Mouse (Mus musculus) retina, adult 2 months (tissue): ENCODE measurements around the gene Nsun2.

Experiments
- DNase-seq: peaks from one replicate; pipeline ENCODE4 v3.0.0-alpha.2; 2012; ENCODE audit warnings: low read depth, low spot score

Nsun2 gene

DNA sequence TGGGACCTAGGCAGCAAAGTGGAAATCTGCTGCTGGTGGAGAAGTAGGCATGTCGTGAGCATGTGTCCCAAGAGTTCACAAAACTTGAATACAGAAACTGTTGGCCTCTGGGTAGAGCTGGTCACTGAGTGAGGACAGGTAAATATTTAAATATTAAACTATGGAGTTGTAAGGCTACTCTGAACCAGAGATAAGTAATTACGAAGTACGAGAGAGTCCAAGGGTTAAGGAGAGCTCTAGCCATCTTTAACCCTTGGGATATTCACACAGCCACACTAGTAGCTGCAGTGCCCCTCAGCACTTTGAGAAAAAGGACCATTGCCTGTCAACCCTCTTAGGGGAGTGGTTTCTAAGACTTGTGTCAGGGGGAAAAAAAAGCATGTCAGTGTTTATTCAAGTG is 102.8 kb downstream of the Nsun2 start:
- no peak for DNase-seq

DNA sequence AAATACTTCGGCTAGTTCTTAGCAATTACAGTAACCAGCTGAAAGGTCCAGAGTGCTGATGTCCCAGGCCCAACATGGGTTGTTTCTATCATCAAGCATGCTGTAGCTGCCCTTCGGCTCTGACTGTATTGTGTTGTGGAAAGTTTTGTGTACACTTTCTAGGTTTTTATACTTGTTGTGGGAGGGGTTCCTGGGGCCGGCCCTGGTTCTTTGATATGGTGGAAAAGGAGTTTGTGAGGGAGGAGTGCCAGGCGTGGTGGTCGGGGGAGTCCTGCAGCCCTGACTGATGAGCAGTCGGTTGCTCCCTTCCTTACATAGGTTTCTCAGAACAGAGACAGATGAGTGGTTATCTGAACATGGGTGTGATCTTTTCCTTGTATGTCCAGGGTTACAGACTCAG is 103.3 kb downstream of the Nsun2 start:
- DNase-seq = no peak

DNA sequence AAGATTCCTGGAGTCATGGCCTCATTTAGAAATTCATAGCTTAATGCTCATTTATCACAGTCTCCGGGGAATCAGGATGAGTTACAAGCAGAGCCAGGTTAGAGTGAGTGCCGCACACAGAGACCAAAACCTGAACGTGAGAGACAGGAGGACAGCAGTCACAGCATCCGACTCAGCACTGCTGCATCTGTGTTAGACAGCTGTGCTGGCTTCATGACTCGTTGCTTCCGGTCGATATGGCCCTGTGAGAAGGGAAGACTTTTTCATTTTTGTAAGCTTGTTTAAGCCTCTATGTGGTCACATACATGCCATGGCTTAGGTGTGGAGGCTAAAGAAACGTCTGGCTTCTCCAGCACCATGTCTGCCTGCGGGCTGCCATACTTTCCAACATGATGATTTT is 104.1 kb downstream of the Nsun2 start:
- DNase-seq = no peak

DNA sequence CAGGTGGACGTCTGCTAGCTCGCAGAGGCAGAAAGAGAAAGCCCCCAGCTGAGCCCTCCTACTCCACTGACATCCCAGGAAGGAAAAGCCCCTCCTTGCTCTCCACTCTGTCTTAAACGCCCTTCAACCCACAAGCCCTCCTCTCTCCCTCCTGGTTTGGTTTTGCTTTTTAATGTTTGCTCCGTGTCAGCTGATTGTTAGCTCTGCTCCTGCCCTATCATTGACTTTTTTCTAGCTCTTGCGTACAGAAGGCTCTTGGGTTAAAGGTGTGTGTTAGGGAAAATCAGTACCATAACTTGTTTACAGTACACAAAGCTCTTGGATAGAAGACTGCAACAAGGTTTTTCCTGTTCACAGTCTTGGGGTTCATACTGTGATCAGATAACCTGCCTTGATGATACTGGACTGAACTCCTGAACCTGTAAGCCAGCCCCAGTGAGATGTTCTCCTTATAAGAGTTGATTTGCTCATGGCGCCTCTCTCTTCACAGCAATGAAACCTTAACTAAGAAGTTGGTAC is 104.6 kb downstream of the Nsun2 start:
- no peak for DNase-seq

DNA sequence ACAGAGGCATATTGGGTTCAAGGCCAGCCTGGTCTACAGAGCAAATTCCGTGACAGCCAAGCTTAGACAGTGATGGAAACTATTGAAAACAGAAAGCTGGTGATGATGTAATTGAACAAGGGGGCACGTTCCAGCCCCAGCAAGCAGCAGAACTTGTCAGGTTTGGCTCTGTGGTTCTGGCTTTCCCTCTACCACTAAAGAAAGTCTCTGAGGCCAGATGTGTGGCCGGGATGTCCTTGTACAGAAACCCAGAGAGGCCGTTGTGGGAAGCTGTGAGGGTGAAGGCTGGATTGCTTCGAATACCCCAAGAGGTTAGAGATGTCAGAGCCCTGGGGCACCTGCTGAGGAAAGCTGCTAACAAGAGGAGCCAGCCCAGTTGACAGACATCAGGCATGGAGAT is 105.7 kb downstream of the Nsun2 start:
- no peak for DNase-seq

DNA sequence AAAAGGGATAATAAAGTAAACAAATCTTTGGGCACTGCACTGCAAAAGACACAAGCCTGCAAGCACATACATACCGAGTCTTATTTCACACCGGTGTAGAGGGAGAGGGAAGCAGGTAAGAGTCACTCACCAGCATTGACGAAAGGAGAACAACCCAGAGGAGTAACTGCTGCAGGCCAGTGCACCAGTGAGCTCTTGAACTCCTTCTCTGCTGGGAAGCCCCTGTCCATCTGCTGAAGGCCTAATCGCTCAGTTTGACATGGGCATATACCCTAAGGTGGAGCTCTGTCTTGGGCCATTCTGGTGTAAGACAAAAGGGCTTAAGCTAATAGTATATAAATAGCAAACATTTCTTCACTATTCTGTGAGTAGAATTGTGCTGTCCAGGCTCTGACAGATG is 106.6 kb downstream of the Nsun2 start:
- no peak for DNase-seq

DNA sequence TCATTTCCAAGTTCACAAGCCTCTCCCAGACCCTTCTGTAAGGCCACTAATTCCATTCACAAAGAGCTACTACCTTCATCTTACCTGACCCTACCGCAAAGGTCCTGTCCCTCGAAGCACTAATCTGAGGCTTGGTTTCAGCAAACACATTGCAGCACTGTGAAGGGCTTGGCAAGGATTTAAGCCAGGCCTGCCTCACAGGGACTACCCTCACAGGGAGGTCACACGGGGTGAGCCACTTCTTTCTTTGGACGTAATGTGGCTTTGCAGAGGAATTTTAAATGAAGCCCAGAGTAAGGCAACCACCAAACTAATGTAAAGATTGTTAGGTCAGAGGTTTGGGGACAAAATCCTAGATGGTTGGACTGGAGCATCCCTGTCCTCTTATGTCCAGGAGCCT is 107.0 kb downstream of the Nsun2 start:
- DNase-seq = no peak

DNA sequence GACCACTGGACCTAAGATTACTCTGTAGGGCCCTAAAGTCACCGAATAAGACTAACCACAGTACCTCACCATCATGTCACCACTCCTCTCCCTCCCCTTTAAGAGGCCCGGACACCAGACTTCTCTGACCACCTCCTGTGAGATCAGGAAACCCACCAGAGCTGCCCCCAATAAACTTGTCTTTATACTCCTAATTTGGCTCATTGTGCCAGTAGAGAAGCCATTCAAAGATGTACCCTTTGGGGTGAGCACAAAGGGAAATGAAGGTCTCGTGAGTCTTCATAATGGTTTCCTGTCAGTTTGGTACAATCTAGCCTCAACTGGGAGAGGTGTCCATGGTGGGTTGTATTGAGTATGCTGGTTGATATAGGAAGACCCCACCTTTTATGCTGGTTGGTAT is 107.5 kb downstream of the Nsun2 start:
- no peak for DNase-seq

DNA sequence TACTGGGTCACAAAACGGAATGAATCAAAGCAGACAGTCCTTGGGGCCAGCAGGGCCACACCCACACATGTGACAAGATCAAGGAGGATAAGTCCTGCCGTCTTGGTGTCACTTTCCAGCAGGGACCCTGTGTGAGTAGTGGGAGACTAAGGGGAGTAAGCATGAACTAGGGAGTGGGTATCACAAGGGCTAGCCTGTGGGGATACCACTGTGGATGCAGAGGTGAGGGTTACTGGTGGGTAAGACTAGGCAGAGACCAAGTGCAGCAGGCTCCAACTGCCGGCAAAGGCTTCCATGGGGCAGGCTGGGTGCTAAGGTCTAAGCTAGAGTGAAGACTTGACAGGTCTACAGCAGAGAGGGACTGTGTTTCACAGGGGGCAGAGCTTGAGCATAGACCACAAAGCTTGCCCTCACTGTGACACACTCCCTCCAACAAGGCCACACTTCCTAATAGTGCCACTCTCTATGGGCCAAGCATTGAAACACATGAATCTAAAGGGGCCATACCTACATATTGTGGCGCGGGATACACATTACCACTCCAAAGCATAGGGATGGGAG is 109.2 kb downstream of the Nsun2 start:
- no peak for DNase-seq

DNA sequence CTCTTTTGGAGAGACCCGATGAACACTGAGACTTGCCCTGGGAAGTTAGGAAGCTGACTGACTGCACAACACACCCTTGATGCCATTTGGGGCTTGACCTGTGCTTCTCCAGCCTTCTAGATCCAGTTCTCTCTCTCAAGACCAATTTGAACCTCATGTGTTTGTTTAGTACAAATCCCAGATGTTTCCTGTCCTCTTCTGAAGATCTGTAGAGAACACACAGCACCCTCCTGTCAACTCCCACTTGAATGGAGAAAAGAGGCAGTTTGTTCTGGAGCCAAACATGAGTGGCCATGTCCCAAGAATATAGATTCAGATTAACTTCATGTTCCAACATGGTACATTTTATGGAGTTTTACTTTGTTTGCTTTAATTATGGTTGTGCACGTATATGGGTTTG is 110.4 kb downstream of the Nsun2 start:
- DNase-seq = no peak

DNA sequence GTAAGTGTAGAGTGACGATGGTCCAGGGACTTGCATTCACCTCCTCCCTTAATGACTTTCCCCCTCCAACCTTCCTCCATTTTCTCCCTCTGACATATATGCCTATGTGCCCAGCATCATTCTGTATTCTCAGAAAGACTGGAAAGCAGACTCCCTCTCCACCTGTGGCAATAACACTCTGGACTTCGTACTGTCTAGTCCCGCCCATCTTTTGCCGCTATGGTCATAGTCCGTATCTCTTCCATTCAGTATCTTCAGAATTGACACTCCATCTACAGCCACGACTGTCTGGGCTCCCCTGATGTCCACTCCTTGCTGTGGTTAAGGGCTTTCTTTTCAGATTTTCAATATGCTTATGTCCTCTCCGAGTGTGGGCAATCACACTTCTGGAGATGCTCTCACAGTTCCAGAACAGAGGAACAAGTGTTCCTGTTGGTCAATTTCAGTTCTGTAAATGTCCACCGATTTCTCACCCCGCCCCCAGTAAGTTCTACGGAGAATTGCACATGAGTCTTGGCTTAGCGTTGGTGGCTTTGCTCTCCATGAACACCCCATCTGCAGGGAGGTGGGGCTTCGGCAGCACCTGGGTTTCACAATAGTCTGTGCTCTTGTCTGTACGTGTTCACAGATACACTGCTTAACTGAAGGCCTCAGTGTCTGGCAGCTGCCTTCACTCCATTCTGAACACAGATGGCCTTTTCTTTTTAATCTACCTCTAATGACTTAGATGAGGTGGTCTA is 111.1 kb downstream of the Nsun2 start:
- no peak for DNase-seq

DNA sequence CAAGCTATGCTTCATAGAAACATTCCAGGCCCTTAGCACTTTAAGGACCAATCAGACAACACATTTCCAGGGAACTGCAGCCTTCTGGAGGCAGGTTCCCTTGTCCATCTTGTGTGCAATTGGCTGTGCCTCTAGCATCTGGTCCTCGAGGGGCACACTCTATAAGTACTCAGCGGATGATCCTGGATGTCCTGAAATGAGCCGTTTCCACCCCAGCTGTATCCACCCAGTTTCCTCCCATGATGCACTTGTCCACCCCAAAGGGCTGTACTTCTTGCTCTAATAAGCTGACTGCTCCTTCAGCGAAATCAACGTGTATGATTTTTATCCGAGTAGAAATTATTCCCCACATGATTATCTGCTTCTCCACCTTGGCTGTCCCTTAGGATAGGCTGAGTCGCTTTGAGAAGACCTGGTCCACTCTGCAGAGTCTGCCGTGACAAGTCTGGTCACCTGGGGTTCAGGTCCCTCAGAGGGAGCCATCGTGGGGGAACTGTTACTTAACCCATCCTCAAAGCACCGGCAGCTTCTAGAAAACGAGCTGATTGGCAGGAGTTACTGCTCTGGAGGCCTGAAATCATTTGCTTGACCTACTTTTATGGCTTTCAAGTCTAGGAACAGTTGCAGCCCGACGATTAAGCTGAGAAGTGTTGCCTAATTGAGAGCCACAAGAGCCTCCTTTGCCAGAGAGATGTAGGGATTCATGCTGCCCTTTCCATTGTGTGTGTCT is 112.3 kb downstream of the Nsun2 start:
- DNase-seq = peak; percentile 13

DNA sequence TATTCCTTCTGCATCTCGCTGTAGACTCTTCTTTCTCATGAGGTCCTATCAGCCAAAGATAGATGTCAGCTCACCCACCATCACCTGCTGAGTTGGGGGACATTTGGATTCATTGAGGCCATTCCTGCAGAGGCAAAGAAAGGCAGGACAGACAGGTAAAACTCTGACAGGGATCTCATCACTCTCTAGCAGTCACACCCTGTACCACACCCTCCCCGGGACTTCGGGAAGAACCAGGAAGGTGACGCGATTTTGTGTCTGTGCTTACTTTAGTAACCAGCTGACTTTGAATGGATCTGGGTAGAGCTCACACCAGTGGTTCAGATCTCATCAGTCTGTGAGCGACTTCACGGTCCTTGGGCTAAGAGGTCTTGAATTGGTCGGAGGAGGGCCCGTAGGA is 112.9 kb downstream of the Nsun2 start:
- no peak for DNase-seq

DNA sequence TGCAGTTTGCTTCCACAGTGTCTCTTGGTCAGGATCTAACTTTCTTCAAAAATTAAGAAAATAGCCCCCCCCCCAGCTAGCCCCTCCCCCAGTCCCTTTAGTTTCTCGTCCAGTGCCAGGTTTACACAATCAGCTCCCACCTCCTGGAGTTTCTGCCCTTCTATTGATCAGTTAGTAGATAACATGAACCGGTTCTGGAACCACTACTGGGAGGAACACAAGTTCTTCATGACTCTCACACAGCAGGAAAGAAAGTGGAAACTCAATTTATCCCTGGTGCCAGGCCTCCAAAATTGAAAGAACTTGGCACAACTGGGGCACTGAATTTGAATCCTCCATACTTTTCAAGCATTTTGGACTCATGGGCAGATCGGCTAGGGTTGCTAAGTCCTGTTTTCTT is 121.0 kb downstream of the Nsun2 start:
- DNase-seq = no peak

DNA sequence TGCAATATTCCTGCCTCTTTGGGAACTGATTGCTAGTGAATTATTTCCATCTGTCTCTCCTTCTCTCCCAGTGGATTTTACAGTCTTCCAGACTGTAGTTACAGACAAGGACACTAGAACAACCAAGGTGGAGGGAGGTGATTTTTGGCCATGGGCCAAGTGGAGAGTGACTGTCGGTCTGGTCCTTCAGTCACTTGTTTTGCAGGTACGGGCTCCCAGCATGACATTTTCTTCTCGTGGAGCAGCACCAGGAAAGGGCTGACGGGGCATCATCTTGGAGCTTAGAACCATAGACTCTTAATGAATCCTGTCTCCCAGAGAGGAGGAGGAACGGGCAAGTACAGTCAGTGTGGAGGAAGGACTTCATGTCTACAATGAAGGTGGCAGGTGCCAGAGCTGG is 138.6 kb downstream of the Nsun2 start:
- DNase-seq = no peak

DNA sequence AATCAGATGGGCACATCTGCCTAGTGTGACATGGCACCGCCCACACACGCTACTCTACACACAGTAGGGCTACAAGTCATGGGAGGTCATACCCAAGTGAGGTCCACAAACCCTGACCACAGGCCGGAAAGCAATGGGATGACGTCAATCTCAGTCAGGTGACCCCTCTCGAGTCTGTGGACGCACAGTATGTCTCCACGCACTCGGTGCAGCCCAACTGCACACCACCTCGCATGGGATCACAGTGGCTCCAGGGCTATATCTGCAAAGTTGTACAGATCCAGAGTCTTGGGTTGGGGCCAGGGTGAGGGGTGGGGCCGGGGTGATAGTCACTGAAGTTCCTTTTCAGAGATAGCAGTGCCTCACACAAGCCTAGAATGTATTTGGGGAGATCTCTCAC is 139.0 kb downstream of the Nsun2 start:
- no peak for DNase-seq

DNA sequence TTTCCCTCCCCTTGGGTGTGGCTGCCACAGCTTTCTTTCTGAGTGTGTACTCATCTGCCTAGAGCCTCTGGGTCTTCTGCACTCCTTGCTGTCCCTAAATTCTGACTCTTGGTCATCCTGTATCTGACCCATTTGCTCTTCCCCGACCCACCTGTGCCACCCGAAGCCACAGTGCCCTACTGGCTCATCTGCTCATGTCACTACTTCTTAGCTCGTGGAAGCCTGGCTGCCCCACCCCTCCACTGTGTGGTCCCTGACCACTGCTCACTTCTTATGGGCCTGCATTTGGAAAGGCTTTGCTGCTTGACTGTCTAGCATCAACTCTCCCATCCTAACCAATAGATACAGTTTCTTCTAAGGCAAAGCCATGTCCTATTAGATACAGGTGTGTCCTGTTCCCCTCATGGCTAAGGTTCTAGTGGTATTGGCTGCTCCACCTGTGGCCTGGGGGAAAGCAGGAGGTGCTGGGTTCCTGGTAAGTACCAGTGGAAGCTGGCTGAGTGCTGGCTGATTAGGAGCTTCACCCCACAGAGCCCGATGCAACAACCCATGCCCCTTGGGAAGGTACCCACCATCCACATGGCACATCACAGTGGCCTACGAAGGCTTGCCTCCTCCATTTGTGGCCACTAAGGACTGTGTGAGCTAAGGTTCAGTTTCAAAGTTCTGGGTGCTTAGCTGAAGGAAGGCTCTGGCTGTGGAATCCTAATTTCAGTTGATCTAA is 139.8 kb downstream of the Nsun2 start:
- DNase-seq = no peak

DNA sequence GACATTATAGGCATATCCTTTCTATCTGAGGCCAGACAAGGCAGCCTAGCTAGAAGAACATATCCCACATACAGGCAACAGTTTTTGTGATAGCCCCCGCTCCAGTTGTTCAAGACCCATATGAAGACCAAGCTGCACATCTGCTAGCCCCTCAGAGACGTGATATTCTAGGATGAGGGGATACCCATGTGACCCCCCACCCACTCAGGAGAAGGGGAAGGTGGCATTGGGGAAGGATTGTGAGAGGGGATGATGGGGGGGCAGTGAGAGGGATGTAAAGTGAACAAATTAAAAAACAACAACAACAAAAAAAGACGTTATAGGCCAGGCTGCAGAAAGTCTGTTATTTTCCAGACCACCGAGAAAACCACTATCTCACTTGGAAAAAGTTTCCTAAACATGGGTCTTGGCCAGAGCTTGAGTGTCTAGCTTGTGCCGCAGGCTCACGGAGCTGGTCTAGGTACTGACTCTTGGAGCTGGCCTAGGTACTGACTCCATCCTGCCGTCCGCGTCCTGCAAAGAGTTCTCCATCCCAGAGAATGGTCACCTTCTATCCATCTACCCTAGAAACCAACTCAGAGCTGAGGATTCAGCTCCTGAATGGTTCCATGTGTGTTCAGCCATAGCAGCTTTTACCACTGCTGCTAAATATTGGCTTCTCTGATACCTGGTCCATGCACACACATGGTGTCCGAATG is 140.5 kb downstream of the Nsun2 start:
- DNase-seq = no peak
